Mouse (Mus musculus): ENCODE results near the gene Dnttip2. TPM values are rescaled to one million over a fixed set of nuclear protein-coding genes. Genes with fewer than 3 reads are reported as not detected.
"Not testable (repeated sequence)": the region's sequence is repeated elsewhere in the genome, so short reads cannot be mapped to it uniquely, and the experiment has no call there.

The Dnttip2 gene
- polyA plus RNA-seq, 1 experiment from 2014 or later: 67.8 TPM

DNA sequence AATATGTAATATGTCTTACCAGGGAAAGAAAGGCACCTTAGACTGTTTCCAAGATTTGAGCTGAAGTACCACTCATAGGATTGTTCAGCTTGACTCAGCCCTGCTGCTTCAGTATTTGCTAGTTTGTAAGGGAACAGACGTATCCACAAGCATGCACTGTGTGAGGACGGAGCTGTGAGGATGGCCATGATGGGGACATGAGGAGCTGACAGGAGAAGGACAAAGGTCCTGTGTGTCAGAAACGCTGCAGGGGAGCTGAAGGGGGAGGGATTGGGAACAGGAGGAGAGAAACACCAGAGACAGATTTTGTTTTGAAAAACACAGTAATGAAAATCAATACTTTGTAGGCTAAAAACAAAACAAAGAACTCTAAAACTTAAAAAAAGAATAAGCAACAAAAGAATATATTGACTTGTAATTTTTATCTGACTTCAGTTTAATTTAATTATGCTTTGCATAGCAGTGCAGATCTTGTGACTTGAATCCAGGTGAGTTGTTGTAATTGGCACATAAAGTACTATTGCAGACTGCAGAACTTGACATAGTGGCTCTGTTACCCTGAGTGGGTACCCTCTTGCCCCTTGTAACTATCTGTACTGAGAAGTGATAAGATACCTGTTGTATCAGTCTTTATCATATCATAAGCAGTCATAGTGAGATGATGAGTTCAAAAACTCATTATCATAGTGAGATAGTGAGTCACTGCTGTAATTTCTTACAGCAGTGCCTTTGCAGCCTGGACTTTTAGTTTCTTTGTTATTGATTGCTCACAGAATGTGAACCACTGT is 21.5 kb upstream of the Dnttip2 start:
- ATAC-seq (ENCODE audit: borderline replicate concordance, extremely low read depth, low FRiP score, low TSS enrichment): no peak
- H3K4me2 ChIP-seq: no peak overlapping the region
- H3K9ac ChIP-seq: no peak overlapping the region
- H3K27me3 ChIP-seq: no peaks in the 10 kb centered on the region
- no peak overlapping the region for H3K27ac ChIP-seq
- H3K9me3 ChIP-seq: no peaks in the 10 kb centered on the region
- 0 out of 2 replicates have a peak, but pooled peaks cover 3% of the 10 kb centered on the region for H3K36me3 ChIP-seq
- no peaks in the 10 kb centered on the region for H3K4me1 ChIP-seq
- 52% methylated on average over 3 of the region's 3 CpGs for WGBS
- H3K4me3 ChIP-seq: no peak overlapping the region

- 79% methylated on average over 7 of the region's 7 CpGs for whole genome bisulfite sequencing
- not testable (repeated sequence) for H3K4me3 ChIP-seq; H3K9ac ChIP-seq; H3K4me1 ChIP-seq; H3K4me2 ChIP-seq; H3K9me3 ChIP-seq; ATAC-seq (ENCODE audit: borderline replicate concordance, extremely low read depth, low FRiP score, low TSS enrichment); H3K27ac ChIP-seq; H3K27me3 ChIP-seq; H3K36me3 ChIP-seq
Observed at GRCm38 (mm10) chr3:122254050-122254449, 20.1 kb upstream of the Dnttip2 start.

DNA sequence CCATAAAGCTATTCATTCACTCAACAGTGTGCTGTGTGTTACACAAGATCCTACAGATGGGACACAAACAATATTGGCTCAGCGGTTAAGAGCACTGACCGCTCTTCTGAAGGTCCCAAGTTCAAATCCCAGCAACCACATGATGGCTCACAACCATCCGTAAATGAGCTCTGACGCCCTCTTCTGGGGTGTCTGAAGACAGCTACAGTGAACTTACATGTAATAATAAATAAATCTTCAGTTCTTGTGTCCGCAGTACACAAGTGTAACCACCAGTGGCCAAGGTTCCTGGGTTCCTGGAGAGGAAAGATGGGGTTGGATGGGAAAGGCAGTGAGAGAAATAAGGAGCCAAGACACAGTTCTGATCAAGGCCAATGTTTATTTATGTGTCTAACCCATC is 4.2 kb upstream of the Dnttip2 start:
- Histone ChIP-seq H3K4me2 (no peak overlapping the region), H3K9ac (no peak overlapping the region), H3K27me3 (no peaks in the 10 kb centered on the region), H3K4me3 (no peak overlapping the region), H3K9me3 (no peaks in the 10 kb centered on the region), H3K4me1 (peaks cover 4% of the 10 kb centered on the region), H3K36me3 (peaks cover 12% of the 10 kb centered on the region; the same call in 1 of the 2 replicates), H3K27ac (no peak overlapping the region)
- ATAC-seq (ENCODE audit: borderline replicate concordance, extremely low read depth, low FRiP score, low TSS enrichment): no peak
- WGBS: 69% methylated on average over 5 of the region's 5 CpGs

DNA sequence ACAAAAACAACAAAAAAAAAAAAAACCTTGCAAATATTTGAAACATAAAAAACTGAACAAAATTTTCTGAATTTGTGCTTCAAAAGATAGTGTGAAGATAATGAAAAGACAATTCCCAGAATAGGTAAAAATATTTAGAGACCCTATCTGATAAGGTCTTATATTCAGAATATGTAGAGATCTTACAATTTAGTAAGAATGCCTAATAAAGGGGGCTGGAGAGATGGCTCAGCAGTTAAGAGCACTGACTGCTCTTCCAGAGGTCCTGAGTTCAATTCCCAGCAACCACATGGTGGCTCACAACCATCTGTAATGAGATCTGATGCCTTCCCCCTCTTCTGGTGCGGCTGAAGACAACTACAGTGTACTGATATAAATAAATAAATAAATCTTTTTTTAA is 1.6 kb upstream of the Dnttip2 start:
- not testable (repeated sequence) for H3K27ac ChIP-seq; H3K9ac ChIP-seq; ATAC-seq (ENCODE audit: borderline replicate concordance, extremely low read depth, low FRiP score, low TSS enrichment); H3K4me3 ChIP-seq; H3K9me3 ChIP-seq; H3K4me2 ChIP-seq; H3K27me3 ChIP-seq
- Histone ChIP-seq H3K36me3 (peaks cover 25% of the 10 kb centered on the region), H3K4me1 (peaks cover 29% of the 10 kb centered on the region)
- WGBS: 67% methylated on average over 1 of the region's 1 CpGs

DNA sequence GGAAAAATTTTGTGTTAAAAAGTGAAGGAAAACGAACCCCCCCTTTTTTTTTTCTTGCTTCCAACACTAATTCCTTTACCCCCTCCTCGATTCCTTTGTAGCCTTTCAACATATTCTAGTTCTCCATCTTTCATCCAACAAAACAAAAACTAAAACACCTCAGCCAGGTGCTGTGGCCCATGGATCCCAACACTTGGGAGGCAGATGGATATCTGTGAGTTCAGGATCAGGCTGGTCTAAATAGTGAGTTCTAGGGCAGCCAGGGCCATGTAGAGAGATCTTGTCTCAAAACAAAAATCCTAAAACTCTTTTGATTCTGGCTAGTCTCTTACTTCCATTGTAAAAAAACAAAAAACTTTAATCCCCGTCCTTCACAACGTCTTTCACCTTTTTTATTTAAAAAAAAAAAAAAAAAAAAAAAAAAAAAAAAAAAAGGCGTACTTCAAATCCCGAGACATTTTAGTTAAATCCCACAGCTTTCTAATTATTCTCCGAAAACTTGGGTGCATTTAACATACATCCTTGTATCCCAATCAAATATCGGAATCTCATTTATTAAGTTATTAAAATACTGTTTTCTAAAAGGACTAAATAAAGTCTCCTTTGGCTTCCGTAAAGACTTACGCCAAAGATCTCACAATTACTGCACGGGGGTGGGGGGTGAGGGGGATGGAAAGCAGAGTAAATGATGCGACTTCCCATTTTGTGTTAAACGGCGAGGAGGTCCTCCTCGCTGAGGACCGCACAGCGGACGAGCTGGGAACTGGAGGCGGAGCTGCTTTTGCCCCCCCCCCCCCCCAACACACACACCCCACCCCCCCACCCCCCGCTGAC is 564 bp upstream of the Dnttip2 start:
- no peaks in the 10 kb centered on the region for H3K9me3 ChIP-seq
- no peaks in the 10 kb centered on the region for H3K27me3 ChIP-seq
- peaks cover 35% of the 10 kb centered on the region for H3K4me1 ChIP-seq
- H3K36me3 ChIP-seq: peaks cover 35% of the 10 kb centered on the region
- WGBS: 9% methylated on average over 20 of the region's 20 CpGs
- H3K4me3 ChIP-seq: peak overlapping the region; percentile 99
- H3K4me2 ChIP-seq: peak overlapping the region; percentile 48
- no peak for ATAC-seq (ENCODE audit: borderline replicate concordance, extremely low read depth, low FRiP score, low TSS enrichment)
- H3K9ac ChIP-seq: peak overlapping the region; percentile 40
- H3K27ac ChIP-seq: no peak overlapping the region; the same call in 1 of the 2 replicates

GRCm38 (mm10) chr3:122275111-122275510 is 923 bp downstream of the Dnttip2 start:
- 70% methylated on average over 10 of the region's 10 CpGs for whole genome bisulfite sequencing
- peaks cover 35% of the 10 kb centered on the region for H3K4me1 ChIP-seq
- H3K9me3 ChIP-seq: no peaks in the 10 kb centered on the region
- H3K4me2 ChIP-seq: peak overlapping the region; percentile 64
- no peak for ATAC-seq (ENCODE audit: borderline replicate concordance, extremely low read depth, low FRiP score, low TSS enrichment)
- no peak overlapping the region for H3K27ac ChIP-seq
- peak overlapping the region; percentile 92 for H3K9ac ChIP-seq
- H3K27me3 ChIP-seq: no peaks in the 10 kb centered on the region
- H3K36me3 ChIP-seq: peaks cover 49% of the 10 kb centered on the region
- peak overlapping the region; percentile 99 for H3K4me3 ChIP-seq

DNA sequence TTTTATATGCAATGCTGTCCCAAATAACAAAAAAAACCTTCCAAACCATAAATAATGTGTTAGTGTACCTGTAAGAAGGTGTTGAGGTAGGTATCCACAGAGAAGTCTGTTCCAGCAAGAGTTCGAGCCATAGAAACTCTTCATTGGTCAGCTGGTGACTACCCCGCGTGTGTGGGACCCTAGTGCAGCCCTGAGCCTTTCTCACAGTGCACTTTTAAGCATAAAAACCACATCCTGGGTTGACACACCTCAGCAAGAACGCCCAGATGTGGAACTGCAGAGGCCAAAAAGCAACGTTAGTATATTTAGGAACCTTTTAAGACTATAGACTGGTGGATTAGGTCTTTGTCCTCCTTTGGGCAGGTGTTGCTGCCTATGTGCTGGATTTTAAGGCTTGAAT is 13.0 kb downstream of the Dnttip2 start:
- H3K4me3 ChIP-seq: no peak overlapping the region
- no peaks in the 10 kb centered on the region for H3K9me3 ChIP-seq
- H3K36me3 ChIP-seq: peaks cover 32% of the 10 kb centered on the region
- ATAC-seq (ENCODE audit: borderline replicate concordance, extremely low read depth, low FRiP score, low TSS enrichment): no peak
- peaks cover 5% of the 10 kb centered on the region for H3K4me1 ChIP-seq
- no peak overlapping the region for H3K4me2 ChIP-seq
- H3K27ac ChIP-seq: no peak overlapping the region
- WGBS: 64% methylated on average over 5 of the region's 5 CpGs
- no peaks in the 10 kb centered on the region for H3K27me3 ChIP-seq
- H3K9ac ChIP-seq: no peak overlapping the region

DNA sequence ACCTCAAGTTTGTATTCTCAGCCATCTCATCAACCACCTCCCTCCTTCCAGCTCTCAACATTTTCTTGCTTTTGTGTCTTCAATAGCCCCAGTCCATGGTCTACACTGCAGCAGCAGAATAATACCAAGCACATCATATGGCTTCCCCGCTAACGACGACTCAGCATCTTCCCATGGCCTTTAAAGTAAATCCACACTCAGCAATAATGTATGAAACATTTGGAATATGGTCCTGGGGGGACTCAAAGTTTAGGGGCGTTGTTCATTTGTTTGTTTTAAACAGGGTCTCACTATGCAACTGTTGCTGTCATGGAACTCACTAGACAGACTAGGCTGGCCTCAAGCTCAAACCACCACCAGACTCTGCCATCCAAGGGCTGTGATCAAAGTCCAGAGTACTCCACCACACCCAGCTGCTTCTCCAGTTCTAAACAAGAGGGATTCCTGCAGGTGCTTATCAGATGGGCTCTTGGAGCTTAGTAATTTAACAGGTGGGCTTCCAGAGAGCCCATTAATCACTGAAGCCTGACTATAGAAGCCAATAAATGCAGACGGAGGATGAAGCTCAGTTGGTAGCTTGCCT is 14.5 kb downstream of the Dnttip2 start:
- Histone ChIP-seq H3K27me3 (no peaks in the 10 kb centered on the region), H3K27ac (no peak overlapping the region), H3K36me3 (peaks cover 18% of the 10 kb centered on the region), H3K4me3 (no peak overlapping the region), H3K9me3 (no peaks in the 10 kb centered on the region), H3K9ac (no peak overlapping the region), H3K4me1 (peaks cover 9% of the 10 kb centered on the region), H3K4me2 (no peak overlapping the region)
- ATAC-seq (ENCODE audit: borderline replicate concordance, extremely low read depth, low FRiP score, low TSS enrichment): no peak
- WGBS: 76% methylated on average over 5 of the region's 5 CpGs

- H3K4me2 ChIP-seq; H3K9ac ChIP-seq; H3K9me3 ChIP-seq; ATAC-seq (ENCODE audit: borderline replicate concordance, extremely low read depth, low FRiP score, low TSS enrichment); H3K27me3 ChIP-seq; H3K4me3 ChIP-seq; H3K27ac ChIP-seq: not testable (repeated sequence)
- peaks cover 12% of the 10 kb centered on the region for H3K36me3 ChIP-seq
- WGBS: 69% methylated on average over 4 of the region's 4 CpGs
- peaks cover 11% of the 10 kb centered on the region for H3K4me1 ChIP-seq
Observed at GRCm38 (mm10) chr3:122289344-122289743, 15.2 kb downstream of the Dnttip2 start.

DNA sequence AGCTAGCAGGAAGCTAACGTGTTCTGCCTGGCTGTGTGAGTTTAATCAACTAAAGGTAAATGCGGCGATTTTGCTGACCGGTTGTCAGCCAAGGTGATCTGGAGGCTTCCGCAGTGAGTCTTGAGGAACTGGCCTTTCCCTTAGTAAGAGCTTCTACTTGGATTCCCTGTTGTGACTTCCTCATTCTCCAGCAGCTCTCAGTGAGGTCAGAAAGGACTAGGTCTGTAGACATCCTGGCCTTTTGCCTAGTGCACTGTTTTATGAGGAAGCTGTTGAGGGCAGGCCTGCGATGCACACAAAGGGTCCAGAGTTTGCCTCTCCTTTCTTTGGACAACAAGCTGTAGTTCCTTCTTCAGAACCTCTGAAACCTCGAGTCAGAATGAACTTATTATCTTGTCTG is 16.5 kb downstream of the Dnttip2 start:
- Histone ChIP-seq H3K9me3 (no peaks in the 10 kb centered on the region), H3K27me3 (no peaks in the 10 kb centered on the region), H3K9ac (no peak overlapping the region), H3K4me1 (peaks cover 15% of the 10 kb centered on the region), H3K27ac (peak overlapping the region; percentile 96; the same call in 1 of the 2 replicates), H3K4me2 (no peak overlapping the region), H3K36me3 (peaks cover 2% of the 10 kb centered on the region), H3K4me3 (no peak overlapping the region)
- ATAC-seq (ENCODE audit: borderline replicate concordance, extremely low read depth, low FRiP score, low TSS enrichment): no peak
- WGBS: 73% methylated on average over 7 of the region's 7 CpGs

DNA sequence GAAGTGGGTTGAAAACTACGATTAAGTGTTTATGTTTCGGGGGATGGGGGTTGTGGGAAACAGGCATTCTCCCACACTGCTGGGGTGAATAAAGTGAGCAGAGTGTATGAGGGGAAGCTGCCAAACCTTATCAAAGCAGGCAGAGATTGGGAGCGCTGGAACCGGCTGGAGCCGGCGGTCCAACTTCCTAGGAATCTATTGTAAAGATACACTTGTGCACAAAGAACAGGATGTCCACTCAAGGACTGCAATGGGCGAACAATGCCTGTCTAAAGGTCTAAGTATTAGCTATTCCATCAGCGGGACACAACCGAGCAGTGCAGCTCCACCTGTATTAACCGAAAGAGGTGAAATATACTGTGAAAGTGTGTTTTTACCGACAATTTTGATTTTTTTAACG is 17.6 kb downstream of the Dnttip2 start:
- no peak overlapping the region; the same call in 1 of the 2 replicates for H3K9ac ChIP-seq
- peak overlapping the region; percentile 97; the same call in 1 of the 2 replicates for H3K4me3 ChIP-seq
- H3K4me1 ChIP-seq: peaks cover 15% of the 10 kb centered on the region
- peak overlapping the region; percentile 90 for H3K4me2 ChIP-seq
- no peaks in the 10 kb centered on the region for H3K36me3 ChIP-seq
- H3K27ac ChIP-seq: peak overlapping the region; percentile 96
- WGBS: 31% methylated on average over 12 of the region's 12 CpGs
- H3K9me3 ChIP-seq: no peaks in the 10 kb centered on the region
- H3K27me3 ChIP-seq: no peaks in the 10 kb centered on the region
- no peak for ATAC-seq (ENCODE audit: borderline replicate concordance, extremely low read depth, low FRiP score, low TSS enrichment)

All from lung, embryonic 15.5 days (tissue).